Mouse (Mus musculus): ENCODE data around the gene Sult3a2. TPM values are rescaled to one million over a fixed set of nuclear protein-coding genes. Genes with fewer than 3 reads are reported as not detected.
"Not testable (repeated sequence)": the region's sequence is repeated elsewhere in the genome, so short reads cannot be mapped to it uniquely, and the experiment has no call there.

The Sult3a2 gene
- polyA plus RNA-seq (2012; rRNA removed), result not detected in 2 replicates

DNA sequence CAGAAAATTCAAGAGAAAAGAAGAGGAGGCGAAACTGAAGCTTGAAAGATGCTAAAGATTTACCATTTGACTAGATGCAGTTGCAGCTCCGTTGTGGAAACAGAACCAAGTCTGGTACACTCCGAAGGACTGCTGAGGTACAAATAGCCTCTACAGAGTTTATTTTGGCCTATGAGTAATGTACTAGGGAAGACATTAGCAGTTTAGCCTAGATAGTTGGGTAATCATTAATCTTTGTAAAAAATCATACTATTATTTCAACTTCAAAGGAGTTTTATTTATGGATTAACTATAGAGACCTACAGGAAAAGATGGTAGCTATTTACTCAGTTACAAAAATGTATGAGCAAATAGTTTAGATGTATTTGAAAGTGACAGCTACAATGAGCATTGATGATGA lies at the start of gene Sult3a2:
Gene Sult3a2 (minus strand): TSS at position 101 of the 400 bp plus-strand sequence.
- no peak for DNase-seq (ENCODE audit: low read depth)

DNA sequence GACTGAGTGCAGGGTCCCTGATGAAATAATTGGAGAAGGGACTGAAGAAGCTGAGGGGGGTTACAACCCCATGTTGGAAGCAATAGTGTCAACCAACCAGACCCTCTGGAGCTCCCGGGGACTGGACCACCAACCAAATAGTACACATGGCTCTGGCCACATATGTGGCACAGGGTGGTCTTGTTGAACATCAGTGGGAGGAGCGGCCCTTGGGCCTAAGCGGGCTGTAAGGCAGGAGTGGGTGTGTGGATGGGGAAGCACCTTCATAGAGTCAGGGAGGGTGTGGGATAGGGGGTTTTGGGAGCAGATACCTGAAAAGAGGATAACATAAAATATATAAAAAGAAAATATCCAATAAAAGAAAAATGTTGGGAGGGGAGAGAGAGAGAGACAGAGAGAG lies 34.4 kb upstream of the Sult3a2 start:
- no peak for DNase-seq (ENCODE audit: low read depth)

DNA sequence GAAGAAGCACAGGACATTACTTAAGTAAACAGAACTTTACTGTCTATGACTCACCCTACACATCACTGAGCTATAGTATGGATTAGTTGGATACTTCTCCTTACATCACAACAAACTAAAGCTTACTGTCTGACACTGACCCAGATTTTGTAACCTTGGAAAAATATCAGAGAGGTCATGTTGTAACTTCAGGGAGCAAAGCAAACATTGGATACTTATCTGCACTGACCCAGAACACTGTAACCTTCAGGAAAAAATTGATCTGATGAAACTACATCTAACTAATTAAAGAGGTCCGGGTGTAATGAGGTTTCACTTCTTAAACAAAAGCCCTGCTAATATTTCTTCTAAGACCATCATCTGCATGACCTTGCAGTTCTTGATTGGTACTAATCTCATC lies 30.4 kb upstream of the Sult3a2 start:
- peak; percentile 42 for DNase-seq (ENCODE audit: low read depth)

DNA sequence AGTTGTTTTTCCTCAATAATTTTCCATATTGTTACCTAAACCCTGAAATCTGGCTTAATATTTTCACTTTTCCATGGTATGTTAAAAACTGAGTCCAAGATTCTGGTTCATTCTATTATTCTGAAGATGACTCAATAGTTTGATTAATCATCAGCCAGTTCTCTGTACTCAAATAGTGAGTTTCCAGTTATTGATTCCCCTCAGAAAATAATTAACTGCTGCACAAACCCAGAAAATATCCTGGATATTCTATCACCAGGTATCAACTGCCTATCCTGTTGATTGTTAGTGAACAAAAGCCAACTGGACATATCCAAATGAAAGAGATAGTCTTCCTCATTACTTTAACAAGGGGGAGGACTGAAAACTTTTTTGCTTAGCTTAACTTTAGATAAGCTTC lies 27.8 kb upstream of the Sult3a2 start:
- DNase-seq (ENCODE audit: low read depth), result no peak

DNA sequence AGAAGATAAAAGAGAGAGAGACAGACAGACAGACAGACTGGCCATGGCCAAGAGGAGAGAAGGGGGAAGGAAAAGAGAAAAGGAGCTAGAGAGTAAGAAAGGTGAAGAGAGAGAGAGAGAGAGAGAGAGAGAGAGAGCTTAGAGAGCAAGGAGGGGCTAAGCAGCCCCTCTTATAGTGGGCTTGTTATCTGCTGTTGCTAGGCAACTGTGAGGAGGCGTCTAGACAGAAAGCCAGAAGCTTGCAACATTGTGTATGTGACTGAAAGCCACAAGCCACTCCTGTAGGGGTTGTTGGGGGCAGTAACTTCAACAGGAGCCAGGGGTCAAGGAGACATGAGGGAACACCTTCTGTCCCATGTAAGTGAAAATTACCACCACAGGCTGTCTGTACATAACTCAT lies 25.3 kb upstream of the Sult3a2 start:
- no peak for DNase-seq (ENCODE audit: low read depth)

GRCm38 (mm10) chr10:33797221-33797949 lies 10.9 kb upstream of the Sult3a2 start:
- not testable (repeated sequence) for DNase-seq (ENCODE audit: low read depth)

DNA sequence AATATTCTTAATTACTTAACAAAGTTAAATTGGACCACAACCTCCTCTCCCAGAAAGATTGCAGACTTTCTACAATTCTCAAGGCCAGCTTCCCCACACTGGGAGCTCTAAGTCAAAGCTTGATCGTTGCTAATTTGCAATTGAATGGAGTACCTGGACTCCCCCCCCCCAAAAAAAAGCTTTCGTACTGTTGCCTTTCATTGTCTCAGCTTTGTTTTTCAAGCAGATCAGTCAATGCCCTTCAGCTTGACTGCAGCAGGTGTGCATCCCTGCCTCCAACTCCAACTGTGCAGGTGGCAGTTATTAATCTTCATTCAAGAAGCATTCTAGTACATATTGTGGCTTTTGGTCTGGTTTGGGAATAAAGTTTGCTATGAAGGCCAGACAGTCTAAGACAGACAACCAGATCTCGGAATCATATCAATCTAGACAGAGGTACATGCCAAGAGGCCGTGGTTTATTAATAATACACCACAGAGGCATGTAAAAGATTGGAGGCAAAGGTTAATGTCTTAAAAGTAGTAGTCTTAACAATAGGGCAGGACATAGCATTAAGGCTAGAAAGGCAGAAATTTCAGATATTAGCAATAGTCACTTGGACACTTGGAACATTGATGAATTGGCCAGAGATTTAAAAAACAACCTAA lies 9.9 kb upstream of the Sult3a2 start:
- DNase-seq (ENCODE audit: low read depth), result not testable (repeated sequence)

- DNase-seq (ENCODE audit: low read depth), result not testable (repeated sequence)
Observed at GRCm38 (mm10) chr10:33792166-33792565, 5.7 kb upstream of the Sult3a2 start.

- DNase-seq (ENCODE audit: low read depth), result no peak
Observed at GRCm38 (mm10) chr10:33787541-33787940, 1.0 kb upstream of the Sult3a2 start.

GRCm38 (mm10) chr10:33735251-33735650 lies 51.3 kb downstream of the Sult3a2 start:
- DNase-seq (ENCODE audit: low read depth), result not testable (repeated sequence)

GRCm38 (mm10) chr10:33733241-33733640 lies 53.3 kb downstream of the Sult3a2 start:
- DNase-seq (ENCODE audit: low read depth), result no peak

DNA sequence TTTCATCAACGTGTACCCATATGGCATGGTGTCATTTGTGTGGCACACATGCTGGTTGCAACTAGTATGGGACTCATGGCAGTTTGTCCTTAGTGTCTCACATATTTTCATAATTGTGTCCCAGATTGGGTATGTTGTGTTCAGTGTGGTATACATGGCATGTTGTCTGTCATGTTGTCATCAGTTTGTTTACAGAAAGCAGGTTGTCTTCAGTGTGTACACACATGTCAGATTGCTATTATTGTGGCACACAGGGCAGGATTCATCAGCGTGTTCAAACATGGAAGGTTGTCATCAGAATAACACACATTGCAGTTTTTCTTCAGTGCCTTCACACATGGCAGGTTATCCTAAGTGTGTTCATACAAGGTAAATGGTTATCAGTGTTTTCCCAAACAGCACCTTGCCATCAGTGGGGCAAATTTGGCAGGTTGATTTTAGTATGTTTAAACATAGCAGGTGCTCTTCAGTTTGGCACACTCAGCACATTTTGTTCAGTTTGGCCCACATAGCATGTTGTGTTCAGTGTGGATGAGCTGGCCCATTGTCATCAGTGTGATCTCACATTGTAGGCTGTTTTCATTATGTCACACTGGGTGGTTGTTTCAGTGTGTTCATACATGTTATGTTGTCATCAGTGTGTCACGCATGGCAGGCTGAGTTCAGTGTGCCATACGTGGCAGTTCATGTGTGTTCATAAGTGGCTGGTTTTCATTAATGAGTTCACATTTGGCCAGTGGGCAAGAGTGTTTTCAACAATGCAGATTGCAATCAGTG lies 53.9 kb downstream of the Sult3a2 start:
- no peak for DNase-seq (ENCODE audit: low read depth)

- no peak for DNase-seq (ENCODE audit: low read depth)
Observed at GRCm38 (mm10) chr10:33723764-33724163, 62.7 kb downstream of the Sult3a2 start.

DNA sequence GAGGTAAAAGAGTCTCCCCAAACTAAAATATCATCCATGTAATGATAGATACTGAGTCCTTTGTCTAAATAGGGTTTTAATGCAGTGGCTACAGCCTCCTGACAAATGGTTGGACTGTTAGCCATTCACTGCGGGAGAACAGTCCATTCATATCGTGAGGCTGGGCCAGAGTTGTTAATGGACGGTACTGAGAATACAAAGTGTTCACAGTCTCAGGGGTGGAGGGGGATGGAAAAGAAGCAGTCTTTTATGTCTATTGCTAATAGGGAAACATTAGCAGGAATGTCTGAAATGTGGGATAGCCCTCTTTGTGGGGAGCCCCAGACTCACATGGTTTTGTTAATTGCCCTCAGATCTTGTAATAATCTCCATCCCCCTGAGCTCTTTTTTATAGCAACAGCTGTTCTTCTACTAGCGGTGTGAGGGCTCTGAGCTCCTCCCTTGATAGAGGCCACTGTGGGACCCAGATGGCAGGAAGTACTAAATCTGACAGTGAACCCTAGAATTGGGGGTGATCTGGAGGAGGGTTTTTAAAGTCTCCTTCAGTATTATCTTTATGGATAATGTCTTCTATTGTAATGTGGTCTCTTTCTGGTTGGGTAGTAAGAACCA lies 64.6 kb downstream of the Sult3a2 start:
- DNase-seq (ENCODE audit: low read depth), result no peak

Other genes with a start within 250 kb of the Sult3a2 start
- gene Clvs2, start 161.9 kb downstream of the Sult3a2 start, polyA plus RNA-seq (2012; rRNA removed), result not detected in 2 replicates
- gene Sult3a1, start 71.0 kb upstream of the Sult3a2 start, polyA plus RNA-seq (2012; rRNA removed), result not detected in 2 replicates
- gene Rsph4a, start 118.4 kb upstream of the Sult3a2 start, polyA plus RNA-seq (2012; rRNA removed), result 0.41 and 1.1 TPM in 2 replicates
- gene Zup1, start 164.6 kb upstream of the Sult3a2 start, polyA plus RNA-seq (2012; rRNA removed), result 5.9 and 6.6 TPM in 2 replicates
- 26.3 and 26.9 TPM in 2 replicates for gene Rwdd1, start 232.9 kb upstream of the Sult3a2 start, polyA plus RNA-seq (2012; rRNA removed)

Measured in gonadal fat pad, adult 2 months (tissue).